Mouse (Mus musculus) cortical plate, adult 2 months (tissue): Measurements from ENCODE around the gene Svbp. TPM values are rescaled to one million over a fixed set of nuclear protein-coding genes. Genes with fewer than 3 reads are reported as not detected.

Experiments
- H3K27ac ChIP-seq: fragments of 200-500 bp; 2 replicates; pipeline ENCODE4 v1.5.1; 2012; ENCODE audit warnings: low read length, control low read depth, inconsistent platforms; ENCODE audit not compliant: insufficient read depth
- H3K4me1 ChIP-seq: fragments of 200-500 bp; 2 replicates; pipeline ENCODE4 v1.6.1; 2011; ENCODE audit warnings: low read length; ENCODE audit not compliant: control insufficient read depth, insufficient read depth
- H3K4me3 ChIP-seq: fragments of 200-500 bp; 2 replicates; pipeline ENCODE4 v1.5.1; 2011; ENCODE audit warnings: mild to moderate bottlenecking, low read length, control low read depth; ENCODE audit not compliant: insufficient read depth
- CTCF ChIP-seq: fragments of 200-500 bp; IDR thresholded peaks from 2 replicates; pipeline ENCODE4 v1.5.1; 2011; ENCODE audit warnings: mild to moderate bottlenecking, control low read depth, low read length; ENCODE audit not compliant: insufficient read depth; ENCODE audit errors: extremely low read depth
- POLR2A ChIP-seq: fragments of 200-500 bp; IDR thresholded peaks from 2 replicates; pipeline ENCODE4 v1.6.1; 2011; ENCODE audit warnings: mild to moderate bottlenecking, low read length, control low read depth; ENCODE audit not compliant: insufficient read depth; ENCODE audit errors: extremely low read depth
- polyA plus RNA-seq: library from polyadenylated mRNA; depleted of rRNA; stranded (reverse); fragments of >200 nt; gene quantifications from 2 replicates; pipeline ENCODE4 v1.2.3, GENCODE M21; 2012

Gene Svbp
- polyA plus RNA-seq, 1 experiment, result 29.9 TPM

DNA sequence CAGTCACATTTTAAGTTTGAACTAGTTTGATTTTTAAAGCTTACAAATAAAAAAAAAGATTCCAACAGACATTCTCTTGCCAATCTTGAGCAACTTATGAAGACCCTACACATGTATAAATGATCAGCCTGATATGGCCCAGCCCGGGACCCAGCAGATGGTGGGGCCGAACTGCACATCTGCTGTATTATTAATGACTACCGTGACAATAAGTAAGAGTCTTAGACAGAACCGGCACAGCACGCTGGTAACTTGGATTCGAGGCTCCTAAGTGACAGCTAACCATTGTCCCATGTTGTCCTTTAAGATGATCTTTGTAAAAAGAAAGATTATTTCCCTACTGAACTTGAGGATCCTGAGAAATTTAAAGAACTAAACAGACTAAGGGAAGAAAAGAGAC lies 5.7 kb upstream of the Svbp start:
- no peak overlapping the region for H3K27ac ChIP-seq
- no peak for TF ChIP-seq POLR2A
- TF ChIP-seq CTCF, result no peak
- H3K4me3 ChIP-seq, result no peak overlapping the region
- H3K4me1 ChIP-seq, result no peaks in the 10 kb centered on the region

GRCm38 (mm10) chr4:119189864-119190263 lies 5.2 kb upstream of the Svbp start, which contains the start of gene Ermap:
Gene Ermap, minus strand, starts transcription at chr4:119190011.
- no peak within 1 kb of the TSS for H3K4me3 ChIP-seq
- H3K4me1 ChIP-seq, result no peaks in the 10 kb centered on the region
- H3K27ac ChIP-seq, result no peak within 1 kb of the TSS
- no peak for TF ChIP-seq CTCF
- TF ChIP-seq POLR2A, result no peak

- H3K4me3 ChIP-seq, result no peak overlapping the region
- no peak overlapping the region for H3K27ac ChIP-seq
- H3K4me1 ChIP-seq, result no peaks in the 10 kb centered on the region
- TF ChIP-seq POLR2A, result no peak
Measured at GRCm38 (mm10) chr4:119190618-119191017, 4.5 kb upstream of the Svbp start.

- Histone ChIP-seq H3K27ac (no peak overlapping the region), H3K4me1 (peaks cover 1% of the 10 kb centered on the region; the same call in 1 of the 2 replicates), H3K4me3 (no peak overlapping the region)
- TF ChIP-seq POLR2A (no peak), CTCF (no peak)
Measured at GRCm38 (mm10) chr4:119191273-119191672, 3.8 kb upstream of the Svbp start.

- Histone ChIP-seq H3K4me1 (peaks cover 1% of the 10 kb centered on the region; the same call in 1 of the 2 replicates), H3K4me3 (no peak overlapping the region)
- TF ChIP-seq POLR2A (no peak), CTCF (no peak)
Measured at GRCm38 (mm10) chr4:119192757-119193156, 2.3 kb upstream of the Svbp start.

DNA sequence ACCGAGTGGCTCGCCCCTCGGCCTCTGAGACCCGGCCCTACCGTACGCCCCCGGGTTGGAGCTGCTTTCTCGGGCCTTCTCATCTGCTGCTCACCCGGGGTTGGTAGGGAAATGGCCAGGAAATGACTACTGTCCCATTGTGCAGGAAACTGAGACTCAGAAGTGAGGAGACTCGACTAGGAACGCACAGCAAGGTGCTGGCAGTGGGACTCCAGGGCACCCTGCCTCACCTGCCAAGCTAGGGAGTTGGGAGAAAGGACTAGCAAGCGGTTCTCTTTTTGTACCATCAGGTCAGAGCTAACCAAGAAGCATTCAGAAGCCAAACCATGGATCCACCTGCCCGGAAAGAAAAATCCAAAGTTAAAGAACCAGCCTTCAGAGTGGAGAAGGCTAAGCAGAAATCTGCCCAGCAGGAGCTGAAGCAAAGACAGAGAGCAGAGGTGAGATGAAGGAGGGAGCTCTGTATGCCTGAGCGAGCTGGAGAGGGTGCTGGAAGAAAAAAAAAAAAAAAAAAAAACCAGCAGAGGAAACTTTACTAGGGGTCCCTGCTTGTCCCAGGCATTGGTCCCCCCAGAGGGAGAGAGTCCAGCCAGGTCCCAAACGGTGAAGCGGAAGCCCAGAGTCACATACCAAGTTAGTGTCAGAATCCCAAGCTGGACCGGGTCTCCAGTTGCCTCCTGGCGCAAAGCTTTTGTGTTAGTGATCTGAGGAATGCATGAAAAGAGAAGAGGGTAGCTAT lies 645 bp downstream of the Svbp start:
- TF ChIP-seq CTCF (no peak), POLR2A (no peak)

More at GRCm38 (mm10) chr4:119192757-119193156, 2.3 kb upstream of the Svbp start:
- no peak overlapping the region for H3K27ac ChIP-seq

DNA sequence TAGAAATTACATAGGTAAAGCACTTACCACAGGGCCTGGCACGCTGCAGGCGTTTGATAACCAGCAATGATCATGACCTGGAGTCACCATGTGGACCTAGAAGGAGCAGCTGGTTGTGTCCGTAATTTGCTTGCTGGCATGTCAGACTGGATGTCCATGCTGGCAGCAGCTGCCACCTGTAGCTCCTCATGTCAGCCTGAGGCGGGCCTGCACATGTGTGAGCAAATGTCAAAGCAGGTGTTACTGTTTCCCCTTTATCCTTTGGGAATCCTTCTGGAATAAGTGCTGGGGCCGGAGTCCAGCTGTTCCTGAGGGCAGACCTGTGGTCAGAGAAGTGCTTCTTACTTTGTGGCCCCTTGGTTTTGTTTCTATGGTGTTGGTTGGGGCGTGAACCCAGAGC lies 3.0 kb downstream of the Svbp start:
- TF ChIP-seq CTCF (no peak), POLR2A (no peak)
- Histone ChIP-seq H3K27ac (no peak overlapping the region), H3K4me1 (peaks cover 1% of the 10 kb centered on the region; the same call in 1 of the 2 replicates), H3K4me3 (no peak overlapping the region)

More for the DNA sequence above, 645 bp downstream of the Svbp start:
- Histone ChIP-seq H3K4me1 (peaks cover 1% of the 10 kb centered on the region; the same call in 1 of the 2 replicates), H3K4me3 (peak overlapping the region; percentile 46), H3K27ac (no peak overlapping the region)

DNA sequence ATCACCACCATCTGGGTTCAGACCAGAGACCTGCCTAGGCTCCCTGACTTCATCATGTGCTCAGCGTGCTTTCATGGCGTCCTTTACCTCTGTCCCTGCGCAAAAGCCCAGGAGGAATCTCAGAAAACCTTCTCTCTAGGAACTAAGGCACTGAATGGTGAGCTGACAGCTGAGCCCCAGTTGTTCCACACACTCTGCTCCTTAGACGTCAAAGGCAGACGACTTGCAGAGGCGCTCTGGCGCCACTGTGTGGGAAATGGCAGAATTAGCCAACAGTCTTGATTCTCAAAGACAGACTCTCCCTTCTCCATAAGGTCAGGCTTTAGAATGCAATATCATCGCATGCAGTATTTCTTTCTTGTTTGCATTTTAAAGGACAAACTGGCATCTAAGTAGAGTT lies 9.6 kb downstream of the Svbp start:
- Histone ChIP-seq H3K4me1 (no peaks in the 10 kb centered on the region), H3K4me3 (no peak overlapping the region), H3K27ac (no peak overlapping the region)
- TF ChIP-seq POLR2A (no peak), CTCF (peak; percentile 94)

GRCm38 (mm10) chr4:119216667-119217066 lies 21.6 kb downstream of the Svbp start:
- Histone ChIP-seq H3K4me3 (no peak overlapping the region), H3K27ac (no peak overlapping the region), H3K4me1 (no peaks in the 10 kb centered on the region)
- TF ChIP-seq CTCF (no peak), POLR2A (no peak)

DNA sequence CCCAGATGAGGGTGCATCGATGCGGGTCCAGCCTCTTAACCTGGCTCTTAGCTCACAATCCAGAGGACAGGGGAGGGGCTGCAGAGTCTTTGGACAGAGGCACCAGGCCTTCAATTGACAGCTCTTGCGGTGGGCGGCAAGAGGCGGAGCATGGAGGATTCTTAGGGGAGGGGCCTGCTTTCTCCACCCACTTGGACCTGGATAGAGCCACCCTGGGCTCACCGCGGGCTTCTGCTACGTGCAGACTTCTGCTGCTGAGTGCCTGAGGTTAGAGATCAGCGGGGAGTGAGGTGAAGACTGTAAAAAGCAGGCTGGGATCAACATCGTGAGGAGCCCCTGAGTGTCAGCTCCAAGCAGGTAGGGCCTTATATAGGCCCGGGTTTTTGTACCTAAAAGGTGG lies 23.1 kb downstream of the Svbp start, which contains the start of gene Tmem269:
Tmem269 (minus strand) TSS at position 49 of the 400 bp plus-strand sequence.
- H3K27ac ChIP-seq, result no peak within 1 kb of the TSS
- no peak for TF ChIP-seq POLR2A
- no peak for TF ChIP-seq CTCF
- no peaks in the 10 kb centered on the region for H3K4me1 ChIP-seq
- no peak within 1 kb of the TSS for H3K4me3 ChIP-seq
